Mouse (Mus musculus): ENCODE data around the gene Ckb.

Gene Ckb

DNA sequence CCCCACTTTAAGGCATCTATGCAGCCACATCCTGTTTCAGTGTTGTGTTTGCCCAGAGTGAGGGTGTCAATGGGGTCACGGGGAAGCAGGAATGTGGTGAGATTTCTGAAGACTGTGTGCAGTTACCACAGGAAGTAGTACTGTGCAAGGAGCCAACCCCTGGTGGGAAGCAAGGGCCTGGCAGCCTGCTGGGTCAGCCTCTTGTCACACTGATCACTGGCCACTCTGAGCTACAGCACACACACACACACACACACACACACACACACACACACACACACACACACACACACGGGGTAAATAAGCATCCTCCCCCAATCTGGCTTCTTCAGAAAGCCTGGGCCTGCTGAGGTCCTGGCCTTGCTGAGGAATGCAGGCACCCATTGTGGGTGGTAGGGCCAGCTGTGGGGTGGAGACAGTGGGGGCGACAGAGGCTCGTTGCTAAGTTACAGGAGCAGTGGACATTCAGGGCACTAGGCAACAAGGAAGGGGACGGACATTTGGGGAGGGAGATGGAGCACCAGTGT lies 19.3 kb upstream of the Ckb start:
- peak in 1 of 2 experiments; percentile 59 for DNase-seq

DNA sequence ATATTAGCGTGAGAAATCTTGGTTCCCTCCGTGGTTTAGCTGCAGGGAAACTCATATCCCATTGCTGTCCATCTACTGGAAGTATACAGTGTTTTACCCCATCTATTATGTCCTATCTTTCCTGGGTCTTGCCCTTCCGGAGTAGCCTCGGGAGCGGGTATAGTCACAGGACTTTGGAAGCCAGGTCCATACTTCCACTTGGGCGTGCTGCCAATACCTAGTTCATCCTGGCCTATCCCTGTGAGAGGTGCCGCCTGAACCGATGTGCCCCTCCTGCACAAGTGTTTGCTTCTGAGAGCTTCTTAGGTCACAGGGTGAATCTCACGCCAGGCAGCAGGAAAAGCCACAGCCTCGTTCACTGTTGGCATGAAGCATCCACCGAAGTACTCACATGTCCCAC lies 17.3 kb upstream of the Ckb start:
- no peak for DNase-seq

DNA sequence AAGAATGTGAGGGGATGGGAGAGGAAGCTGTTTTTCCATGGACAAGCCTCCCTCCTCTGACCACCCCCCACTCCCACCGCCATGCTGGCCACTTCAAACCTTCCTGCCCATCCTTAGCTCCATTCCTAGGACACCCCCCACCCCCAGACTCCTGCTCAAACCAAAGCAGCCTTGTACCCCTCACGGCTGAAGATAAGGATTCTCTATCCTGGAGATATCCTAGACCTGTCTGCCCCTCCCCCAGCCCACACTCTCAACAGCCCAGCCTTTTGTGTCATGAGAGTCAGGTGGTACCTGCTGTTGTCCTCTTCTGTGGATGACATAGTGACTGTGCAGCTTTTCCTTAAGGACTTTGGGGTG lies 15.9 kb upstream of the Ckb start:
- DNase-seq, result no peak

DNA sequence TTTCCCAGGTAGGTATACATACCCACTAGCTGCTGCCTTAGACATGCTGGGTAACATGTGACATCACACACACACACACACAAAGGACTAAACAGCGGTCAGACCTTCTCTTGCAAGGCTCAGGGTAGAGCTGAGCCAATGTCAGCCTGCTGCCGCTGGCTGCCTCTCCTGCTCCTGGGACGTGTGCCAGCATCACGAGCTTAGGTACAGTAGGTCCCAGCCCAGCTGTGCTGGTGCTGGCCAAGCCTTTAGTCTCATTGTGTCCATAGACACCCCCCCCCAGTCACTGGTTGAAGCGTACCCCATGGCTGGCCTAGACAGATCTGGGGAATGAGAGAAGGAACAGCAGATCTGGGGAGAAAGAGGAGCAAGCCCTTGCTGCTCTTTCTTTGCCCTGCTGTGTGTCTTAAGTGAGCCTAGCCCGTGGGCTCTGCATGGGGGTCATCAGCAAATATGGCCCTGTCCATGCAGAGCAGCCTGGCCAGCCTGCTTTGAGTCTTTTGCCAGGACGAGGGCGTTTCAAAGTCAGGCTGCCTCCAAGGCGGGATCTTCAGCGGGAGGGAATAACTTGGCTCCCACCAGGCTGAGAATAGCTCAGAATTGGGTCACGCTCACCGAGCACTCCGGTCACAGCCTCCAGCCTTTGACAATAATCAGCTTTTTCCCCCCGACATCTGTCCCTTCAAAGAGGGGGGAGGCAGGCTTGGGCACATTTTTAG lies 15.4 kb upstream of the Ckb start:
- DNase-seq, result no peak

DNA sequence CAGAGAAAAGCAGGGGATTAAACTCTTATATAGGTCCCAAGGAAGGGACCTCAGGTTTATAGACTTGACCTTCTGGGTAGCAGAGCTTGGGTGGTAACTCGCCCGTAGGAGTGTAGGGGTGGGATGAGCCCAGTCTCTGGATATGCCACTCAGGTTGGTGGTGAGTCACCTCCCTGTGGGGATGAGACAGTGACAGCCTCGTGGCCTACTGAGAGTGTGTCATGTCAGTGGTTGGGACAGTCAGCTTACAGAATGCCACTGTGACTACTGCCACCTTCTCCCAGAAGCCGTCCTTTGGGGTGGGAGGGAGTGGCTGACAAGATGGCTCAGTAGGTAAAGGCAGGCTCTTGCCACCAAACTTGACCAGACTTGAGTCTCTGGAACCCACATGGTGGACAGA lies 14.3 kb upstream of the Ckb start:
- DNase-seq, result no peak

DNA sequence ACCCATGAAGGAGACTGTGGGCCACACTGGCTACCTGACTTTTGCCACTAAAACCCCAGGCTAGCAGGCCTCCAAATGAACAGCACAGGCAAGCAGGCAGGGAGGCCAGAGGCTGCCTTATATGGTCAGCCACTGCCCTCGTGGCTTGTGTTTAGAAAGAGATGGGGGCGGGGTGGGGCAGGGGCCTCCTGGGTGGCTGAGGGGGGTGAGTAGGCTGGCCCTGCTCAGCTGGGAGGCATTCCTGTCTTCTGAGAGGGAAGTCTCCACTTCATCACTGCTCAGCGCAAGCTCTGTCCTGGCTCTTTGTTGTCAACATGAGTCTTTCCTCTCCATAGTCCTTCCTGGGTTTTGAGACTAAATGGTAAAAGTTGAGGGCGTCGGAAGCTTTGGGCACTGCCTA lies 10.7 kb upstream of the Ckb start:
- no peak for DNase-seq

DNA sequence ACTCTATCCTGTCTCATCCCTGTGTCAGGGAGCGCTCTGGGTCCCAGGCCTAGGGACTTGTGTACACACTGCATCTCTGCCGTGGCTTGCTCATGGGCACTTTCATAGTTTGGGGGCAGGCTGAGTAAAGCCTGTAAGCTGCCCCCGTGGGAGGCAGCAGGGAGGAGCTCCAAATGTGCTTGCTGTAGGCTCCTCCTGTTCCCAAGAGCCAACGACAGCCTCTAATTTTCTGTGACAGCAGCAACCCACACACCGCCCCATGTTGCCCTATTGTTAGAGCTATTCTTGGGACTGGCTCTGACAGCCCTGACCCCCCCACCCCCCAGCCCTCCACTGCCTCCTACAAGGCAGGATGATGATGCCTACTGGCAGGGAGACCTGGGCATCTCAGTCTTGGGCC lies 9.9 kb upstream of the Ckb start:
- DNase-seq, result no peak

DNA sequence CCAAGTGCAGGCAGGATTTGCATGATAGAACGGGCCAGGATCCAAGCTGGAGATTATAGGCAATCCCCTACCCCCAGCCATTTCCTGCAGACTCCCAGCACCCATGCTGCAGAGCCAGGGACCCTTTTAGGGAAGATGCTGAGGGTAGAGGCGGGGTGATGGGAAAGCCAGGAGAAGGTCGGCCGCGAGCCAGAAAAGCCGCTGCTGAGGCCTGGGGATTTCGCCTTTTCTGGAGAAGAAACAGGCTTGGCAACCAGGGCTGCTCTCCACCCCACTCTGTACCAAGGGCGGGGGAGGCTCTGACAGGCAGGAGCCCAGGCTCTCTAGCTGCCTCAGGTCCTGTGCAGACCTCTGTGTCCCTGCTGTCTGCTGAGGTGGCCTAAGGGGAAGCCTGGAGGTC lies 9.2 kb upstream of the Ckb start:
- DNase-seq, result no peak

DNA sequence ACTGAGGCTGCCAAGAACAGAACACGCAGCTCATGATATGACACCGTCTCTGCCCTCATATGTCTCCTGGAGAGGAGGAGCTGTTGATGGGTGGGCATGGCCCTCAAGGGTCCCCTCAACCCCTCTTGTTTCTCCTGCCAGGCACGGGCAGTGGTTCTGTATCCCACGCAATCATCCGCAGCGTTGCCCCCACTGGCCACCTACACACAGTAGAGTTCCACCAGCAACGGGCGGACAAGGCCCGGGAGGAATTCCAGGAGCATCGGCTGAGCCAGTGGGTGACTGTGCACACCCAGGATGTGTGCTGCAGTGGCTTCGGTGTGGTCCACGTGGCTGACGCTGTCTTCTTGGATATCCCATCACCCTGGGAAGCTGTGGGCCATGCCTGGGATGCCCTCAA lies 8.5 kb upstream of the Ckb start:
- no peak for DNase-seq

DNA sequence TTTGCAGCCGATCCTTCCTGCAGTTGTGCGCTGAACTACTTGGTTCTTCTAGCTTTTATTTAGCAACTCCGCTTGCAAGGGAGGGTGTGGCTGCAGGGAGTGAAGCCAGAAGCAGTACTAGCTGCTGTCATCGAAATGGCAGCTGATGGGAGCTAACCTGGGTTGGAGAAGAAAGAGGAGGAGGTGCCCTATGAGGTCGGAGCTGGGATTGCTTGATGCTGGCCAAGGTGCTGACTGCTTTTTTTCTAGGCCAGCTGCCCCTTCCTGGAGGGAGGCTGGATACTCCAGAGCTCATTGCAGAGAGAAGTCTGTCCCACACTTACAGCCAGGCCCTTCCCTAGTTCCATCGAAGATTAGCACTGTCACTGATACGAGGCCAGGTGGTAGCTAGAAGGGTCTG lies 6.9 kb upstream of the Ckb start:
- no peak for DNase-seq

DNA sequence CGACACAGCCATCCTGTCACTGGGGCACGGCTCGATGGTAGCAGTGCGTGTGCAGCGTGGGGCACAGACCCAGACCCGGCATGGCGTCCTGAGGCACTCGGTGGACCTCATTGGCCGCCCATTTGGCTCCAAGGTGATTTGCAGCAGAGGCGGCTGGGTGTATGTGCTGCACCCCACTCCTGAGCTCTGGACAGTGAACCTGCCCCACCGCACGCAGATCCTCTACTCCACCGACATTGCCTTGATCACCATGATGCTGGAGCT lies 6.5 kb upstream of the Ckb start:
- no peak for DNase-seq

DNA sequence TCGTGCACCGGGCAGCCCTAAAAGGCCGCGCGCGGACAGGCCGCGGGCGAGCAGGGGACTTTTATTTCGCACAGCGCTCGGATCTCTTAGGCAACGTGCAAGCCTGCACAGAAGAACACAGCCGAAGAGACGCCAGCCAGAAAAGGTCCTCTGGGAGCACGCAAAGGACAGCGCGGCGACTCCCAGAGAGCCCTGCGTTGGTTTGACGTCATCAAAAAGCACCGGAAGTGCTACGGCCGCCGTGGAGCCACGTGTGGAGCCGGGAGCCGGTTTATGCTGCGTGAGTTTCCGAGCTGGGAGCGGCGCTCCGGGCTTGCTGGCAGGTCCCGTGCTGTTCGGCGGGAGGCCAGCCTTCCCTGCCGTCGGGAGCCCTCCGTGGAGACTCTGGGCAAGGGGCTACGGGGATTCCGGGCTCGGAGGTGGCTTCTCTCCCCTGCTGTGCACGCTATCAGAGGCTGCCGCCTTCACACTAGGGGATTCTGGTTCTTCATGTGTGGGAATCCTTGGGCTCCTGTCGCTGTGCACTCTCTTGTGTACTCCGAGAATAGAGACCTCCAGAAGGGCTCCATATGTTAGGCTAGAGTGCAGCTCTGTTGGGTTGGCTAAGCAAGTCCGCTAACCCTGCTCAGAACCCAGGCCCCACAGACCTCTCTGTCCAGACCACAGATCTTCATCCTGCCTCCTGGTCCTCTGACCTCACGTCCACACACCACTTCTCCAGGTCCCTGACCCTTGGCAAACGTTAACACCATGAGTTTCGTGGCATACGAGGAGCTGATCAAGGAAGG lies 5.9 kb upstream of the Ckb start, which contains the start of gene Trmt61a:
TSS of gene Trmt61a (plus strand) at position 224 of the 788 bp plus-strand sequence.
- peak; percentile 68 to 73 for DNase-seq

DNA sequence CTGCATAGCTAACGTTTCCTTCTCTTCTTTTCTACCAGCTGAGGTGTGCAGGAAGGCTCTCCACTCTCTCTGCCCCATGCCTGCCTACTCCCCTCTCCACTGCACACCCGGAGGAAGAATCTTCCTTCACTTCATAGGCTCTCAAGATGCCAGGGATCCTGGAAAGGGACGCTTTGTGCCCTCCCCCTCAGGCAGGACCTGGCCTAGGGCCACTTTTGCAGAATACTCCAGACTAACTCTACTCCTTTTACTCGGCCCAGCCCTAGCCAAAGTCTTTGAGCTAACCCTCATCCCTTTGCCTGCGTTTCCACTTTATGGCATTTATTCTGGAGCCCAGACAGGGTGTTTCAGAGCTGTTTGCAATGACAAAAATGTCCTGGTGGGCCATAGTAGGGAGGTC lies 5.3 kb upstream of the Ckb start:
- DNase-seq, result no peak

DNA sequence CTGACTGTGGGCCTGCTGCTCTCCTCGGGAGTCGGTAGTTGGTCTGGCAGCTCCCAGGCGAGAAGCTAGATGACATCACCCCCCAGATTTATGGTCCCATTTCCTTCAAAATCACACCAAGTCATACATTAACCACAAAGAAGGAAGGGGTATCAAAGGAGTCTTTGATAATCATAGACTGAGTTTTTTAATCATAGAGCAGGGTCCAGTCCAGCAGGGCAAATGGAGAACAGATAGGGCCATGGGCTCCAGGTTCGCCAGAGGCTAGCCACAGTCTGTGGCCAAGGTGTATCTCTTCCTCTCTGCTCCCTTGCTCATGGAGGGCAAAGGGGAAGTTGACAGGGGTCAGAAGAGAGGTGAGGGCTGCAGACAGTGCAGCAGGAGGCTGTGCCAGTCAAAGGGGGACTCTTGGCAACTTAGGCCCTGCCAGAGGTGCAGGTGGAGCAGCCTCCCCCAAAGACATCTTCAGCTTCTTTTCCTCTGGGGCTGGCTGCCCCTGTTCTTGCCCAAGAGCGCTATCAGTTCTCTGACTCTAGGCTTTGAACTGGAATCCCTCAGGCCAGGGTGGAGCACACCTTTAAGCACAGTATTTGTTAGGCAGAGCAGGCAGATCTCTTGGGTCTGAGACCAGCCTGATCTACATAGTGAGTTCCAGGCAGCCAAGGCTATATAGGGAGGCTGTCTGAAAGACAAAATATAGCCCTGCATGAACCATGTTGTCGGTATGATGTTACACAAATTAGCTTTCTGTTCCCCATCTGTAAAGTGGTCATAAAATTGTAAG lies 3.9 kb upstream of the Ckb start:
- no peak for DNase-seq

DNA sequence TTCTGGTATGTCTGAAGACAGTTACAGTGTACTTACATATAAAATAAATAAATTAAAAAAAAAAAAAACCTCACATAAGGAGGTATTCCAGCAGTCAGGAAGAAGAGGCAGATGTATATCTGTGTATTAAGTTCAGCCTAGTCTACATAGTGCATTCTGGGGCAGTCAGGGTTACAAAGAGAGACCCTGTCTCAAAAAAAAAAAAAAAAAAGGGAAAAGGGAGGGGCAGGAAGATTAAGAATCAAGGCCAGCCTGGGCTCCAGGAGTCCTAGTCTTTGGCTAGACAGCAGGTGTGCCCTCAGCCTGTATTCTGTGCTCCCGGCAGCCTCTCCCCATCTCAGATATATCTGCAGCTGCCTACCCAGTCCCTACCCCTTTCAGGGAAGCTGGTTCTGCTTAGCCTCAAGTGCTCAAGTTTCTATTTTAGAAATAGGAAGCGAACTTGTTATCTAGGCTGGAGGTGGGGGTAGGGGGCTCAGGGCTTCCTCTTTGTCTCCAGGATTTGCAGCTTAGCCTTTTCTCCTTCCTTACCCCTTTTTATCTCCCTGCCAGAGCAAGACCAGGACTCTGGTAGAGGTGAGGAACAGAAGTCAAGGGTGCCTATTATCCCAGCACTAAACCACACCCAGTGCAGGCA lies 2.8 kb upstream of the Ckb start:
- no peak for DNase-seq

DNA sequence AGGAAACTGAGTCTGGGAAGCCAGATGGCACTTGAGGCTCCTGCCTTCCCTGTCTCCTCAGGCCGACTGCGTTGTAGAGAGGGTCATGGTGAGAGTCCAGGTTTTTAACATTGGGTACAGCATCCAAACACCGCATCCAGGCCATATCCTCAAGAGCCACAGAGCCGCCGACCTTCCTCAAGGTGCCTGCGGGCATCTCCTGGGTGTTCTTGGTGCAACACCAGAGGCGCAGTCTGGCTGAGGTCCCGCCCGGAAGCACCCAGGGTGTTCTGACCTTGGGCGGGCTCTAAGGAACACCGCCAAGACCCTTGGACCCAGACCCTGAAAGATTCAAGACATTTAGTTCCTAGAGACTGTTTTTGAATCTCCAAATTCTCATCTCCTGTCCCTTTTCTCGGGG lies 443 bp upstream of the Ckb start:
- no peak for DNase-seq

DNA sequence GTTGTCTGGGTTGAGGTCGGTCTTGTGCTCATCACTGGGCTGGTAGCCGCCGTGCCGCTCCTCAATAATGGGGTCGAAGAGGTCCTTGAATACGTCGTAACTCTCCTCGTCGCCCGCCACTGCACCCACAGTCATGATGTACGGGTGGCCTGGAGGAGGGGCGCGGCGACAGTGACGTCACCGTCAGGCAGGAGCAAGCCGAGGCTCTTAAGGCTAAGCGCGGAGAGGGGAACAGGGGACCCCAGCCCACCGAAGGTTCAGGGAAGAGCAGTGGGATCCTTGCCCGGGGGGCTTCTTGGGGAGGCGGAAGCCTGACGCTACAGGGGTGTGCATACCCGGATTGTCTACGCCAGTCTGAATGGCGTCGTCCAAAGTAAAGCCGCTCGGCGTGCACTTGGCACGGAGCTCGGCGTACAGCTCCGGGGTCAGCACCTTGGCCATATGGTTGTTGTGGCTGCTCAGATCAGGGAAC lies 671 bp downstream of the Ckb start:
- peak in 1 of 2 experiments; percentile 30 for DNase-seq

DNA sequence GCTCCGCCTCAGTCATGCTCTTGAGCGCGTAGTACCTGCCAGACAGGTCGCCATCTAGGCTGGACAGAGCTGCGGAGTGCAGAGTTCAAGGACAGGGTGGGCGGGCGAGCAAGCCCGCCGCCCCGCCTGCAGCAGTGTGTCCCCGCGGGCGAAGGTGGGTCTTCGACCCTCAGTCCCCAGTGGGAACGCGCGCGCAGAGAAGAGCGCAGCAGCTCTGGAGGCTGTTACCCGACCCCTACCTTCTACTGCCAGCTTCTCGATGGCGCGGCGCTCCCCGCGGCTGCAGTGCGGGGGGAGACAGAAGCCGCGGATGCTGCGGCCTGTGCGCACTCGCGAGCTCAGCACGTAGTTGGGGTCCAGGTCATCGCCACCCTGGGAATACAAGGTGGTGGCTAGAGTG lies 1.2 kb downstream of the Ckb start:
- DNase-seq, result no peak

DNA sequence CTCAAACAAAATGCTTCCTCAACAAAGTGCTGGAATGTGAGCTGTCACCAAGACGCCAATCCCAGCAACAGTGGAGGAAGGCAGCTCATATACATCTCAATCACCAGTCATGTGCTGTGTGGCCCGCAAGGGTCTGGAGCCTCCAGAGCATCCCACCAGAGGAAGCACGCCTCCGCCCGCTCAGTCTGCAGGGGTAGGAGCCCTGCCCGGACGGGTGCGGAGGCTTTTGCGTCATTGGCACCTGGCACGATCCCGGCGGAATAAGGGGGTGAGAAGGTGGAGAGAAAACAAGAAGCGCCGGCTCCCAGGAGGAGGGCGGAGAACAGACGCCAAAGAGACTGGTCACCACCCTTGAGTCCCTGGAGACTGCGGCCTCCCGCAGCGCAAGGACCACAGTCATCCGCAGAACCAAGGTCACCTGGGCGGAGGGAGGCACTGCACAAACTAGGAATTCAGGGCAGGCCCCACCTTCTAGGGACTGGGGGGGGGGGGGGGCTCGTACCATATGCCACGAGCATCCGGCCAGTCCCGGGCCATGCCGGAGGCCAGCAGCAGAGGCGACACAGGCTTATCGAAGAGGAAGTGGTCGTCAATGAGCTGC lies 1.7 kb downstream of the Ckb start:
- DNase-seq, result no peak

DNA sequence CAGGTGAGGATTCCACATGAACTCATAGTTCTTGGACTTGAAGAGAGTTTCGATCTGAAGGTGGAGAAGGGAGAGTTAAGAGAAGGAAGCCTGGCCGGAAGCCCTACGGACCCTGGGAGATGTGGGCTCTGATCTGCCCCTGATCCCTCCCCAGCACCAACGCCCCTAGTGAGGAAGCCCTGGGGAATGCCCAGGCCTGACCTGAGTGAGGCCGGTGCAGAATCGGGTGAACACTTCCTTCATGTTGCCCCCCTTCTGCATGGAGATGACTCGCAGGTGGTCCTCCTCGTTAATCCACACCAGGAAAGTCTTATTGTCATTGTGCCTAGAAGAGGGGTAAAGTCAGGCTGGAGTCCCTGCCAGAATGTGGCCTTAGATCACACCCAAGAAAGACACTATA lies 2.2 kb downstream of the Ckb start:
- DNase-seq, result no peak

DNA sequence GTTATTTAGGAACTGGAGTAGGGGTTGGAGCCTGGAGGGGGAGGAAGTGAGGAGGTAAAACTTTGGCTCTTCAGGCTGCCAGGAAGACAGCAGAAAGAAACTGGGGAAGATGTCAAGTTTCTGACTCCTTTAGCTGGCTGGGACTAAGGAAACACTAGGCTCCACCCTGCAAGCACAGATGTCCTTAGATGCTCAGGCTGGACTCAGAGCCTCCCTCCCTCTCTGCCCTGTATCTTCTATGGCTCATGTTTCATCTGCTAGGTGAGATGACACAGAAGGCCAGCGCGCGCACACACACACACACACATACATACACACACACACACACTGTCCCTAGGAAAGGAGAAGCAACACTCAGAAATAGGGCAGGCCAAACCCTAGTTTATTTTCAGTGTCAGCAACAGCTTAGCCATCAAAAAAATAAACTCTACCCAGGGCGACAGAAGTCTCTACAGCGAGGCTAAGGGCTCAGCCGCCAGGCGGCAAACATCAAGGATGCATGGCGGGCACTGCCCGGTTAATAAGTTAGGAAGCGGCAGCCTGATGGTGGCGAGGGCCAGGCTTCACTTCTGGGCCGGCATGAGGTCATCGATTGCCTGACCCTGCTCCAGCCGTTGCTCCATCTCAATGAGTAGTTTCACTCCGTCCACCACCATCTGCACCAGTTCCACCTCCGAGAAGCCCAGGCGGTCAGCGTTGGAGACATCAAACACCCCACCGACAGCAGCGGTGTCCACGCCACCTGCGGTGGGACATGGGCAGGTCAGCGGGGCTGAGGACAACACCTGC lies 2.9 kb downstream of the Ckb start:
- no peak for DNase-seq

DNA sequence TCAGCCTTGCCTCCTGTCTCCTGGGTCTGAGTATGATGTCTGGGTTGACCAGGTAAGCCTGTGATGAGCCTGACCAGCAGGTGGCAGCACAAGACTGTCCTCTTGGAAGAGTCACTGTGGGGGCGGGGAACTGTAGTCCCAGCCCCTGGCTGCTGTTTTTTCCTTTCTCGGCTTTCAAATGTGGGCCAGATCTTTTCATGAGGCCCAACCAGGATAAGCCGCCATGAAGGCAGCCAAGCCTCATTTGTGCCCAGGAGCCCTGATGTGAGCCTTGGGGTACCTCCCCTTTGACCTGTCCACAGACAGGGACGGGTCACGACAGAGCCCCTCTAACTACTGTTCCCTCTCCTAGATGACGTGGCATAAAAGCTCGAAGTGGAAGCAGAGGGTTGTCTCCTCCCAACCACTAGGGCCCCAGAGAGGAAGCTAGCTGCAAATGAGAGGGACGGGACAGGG lies 3.7 kb downstream of the Ckb start:
- DNase-seq, result peak; percentile 80 to 87
